Mouse (Mus musculus) brain, adult 2 months (tissue): ENCODE data around the gene Mxd4.

ENCODE experiments used
- DNase-seq: peaks from one replicate; pipeline ENCODE4 v3.0.0; 2011; ENCODE audit warnings: low read depth, low spot score

Gene Mxd4

GRCm38 (mm10) chr5:34170726-34171125 lies 16.8 kb downstream of the Mxd4 start:
- peak; percentile 75 for DNase-seq

- DNase-seq = no peak
Observed at GRCm38 (mm10) chr5:34169954-34170353, 17.6 kb downstream of the Mxd4 start.

GRCm38 (mm10) chr5:34168950-34169891 lies 18.3 kb downstream of the Mxd4 start, which contains the start of the genes Poln and Haus3:
Poln (minus strand) TSS chr5:34169448.
Haus3 (minus strand) TSS chr5:34169527.
- DNase-seq = peak; percentile 99

- no peak for DNase-seq
Observed at GRCm38 (mm10) chr5:34167857-34168256, 19.7 kb downstream of the Mxd4 start.

GRCm38 (mm10) chr5:34165793-34166192 lies 21.7 kb downstream of the Mxd4 start:
- DNase-seq = no peak

- DNase-seq = no peak
Observed at GRCm38 (mm10) chr5:34148476-34148875, 39.0 kb downstream of the Mxd4 start.

- DNase-seq = no peak
Observed at GRCm38 (mm10) chr5:34147554-34147953, 40.0 kb downstream of the Mxd4 start.

- peak; percentile 66 for DNase-seq
Observed at GRCm38 (mm10) chr5:34139751-34140150, 47.8 kb downstream of the Mxd4 start.

- peak; percentile 54 for DNase-seq
Observed at GRCm38 (mm10) chr5:34132731-34133130, 54.8 kb downstream of the Mxd4 start.

GRCm38 (mm10) chr5:34124131-34124530 lies 63.4 kb downstream of the Mxd4 start:
- DNase-seq = no peak
